Mouse (Mus musculus) myocyte (in vitro differentiated cells): ENCODE measurements around the gene Sertad4. TPM values are rescaled to one million over a fixed set of nuclear protein-coding genes. Genes with fewer than 3 reads are reported as not detected.

ENCODE experiments used
- H3K27me3 ChIP-seq: one replicate; pipeline ENCODE4 v1.6.1; 2011; ENCODE audit not compliant: control insufficient read depth, insufficient read depth, insufficient read length
- H3K36me3 ChIP-seq: one replicate; pipeline ENCODE4 v1.6.1; 2011; ENCODE audit not compliant: control insufficient read depth, insufficient read depth
- H3K4me2 ChIP-seq: one replicate; pipeline ENCODE4 v1.6.1; 2011; ENCODE audit warnings: low read depth, control low read depth
- H3K4me3 ChIP-seq: one replicate; pipeline ENCODE4 v1.5.1; 2011; ENCODE audit warnings: mild to moderate bottlenecking, control low read depth, moderate library complexity
- H3K79me2 ChIP-seq: one replicate; pipeline ENCODE4 v1.6.1; 2011; ENCODE audit not compliant: control insufficient read depth, insufficient read depth
- H3ac ChIP-seq: one replicate; pipeline ENCODE4 v1.6.1; 2011; ENCODE audit not compliant: control insufficient read depth, insufficient read length
- CEBPB ChIP-seq: IDR thresholded peaks from 2 replicates; pipeline ENCODE4 v1.6.1; 2011; ENCODE audit warnings: mild to moderate bottlenecking, moderate library complexity; ENCODE audit not compliant: poor library complexity, insufficient read depth, severe bottlenecking
- E2F4 ChIP-seq: IDR thresholded peaks from one replicate; pipeline ENCODE4 v1.6.1; 2011; ENCODE audit warnings: mild to moderate bottlenecking, control low read depth, moderate library complexity; ENCODE audit not compliant: insufficient read depth
- MAX ChIP-seq: IDR thresholded peaks from one replicate; pipeline ENCODE4 v1.6.1; 2011; ENCODE audit warnings: low read depth, mild to moderate bottlenecking, control low read depth
- MYOD1 ChIP-seq, 3 experiments: IDR thresholded peaks; one replicate each; pipeline ENCODE4 v1.6.1; 2011; ENCODE audit warnings: control low read depth in 2 of 3, low read depth in 2 of 3, mild to moderate bottlenecking in 2 of 3, moderate library complexity in 1 of 3; ENCODE audit not compliant: insufficient read length in 2 of 3, control insufficient read depth in 1 of 3
- MYOG ChIP-seq, 3 experiments: IDR thresholded peaks; one replicate each; pipeline ENCODE4 v1.6.1; 2011; ENCODE audit warnings: control low read depth in 2 of 3, low read depth in 2 of 3, mild to moderate bottlenecking in 2 of 3; ENCODE audit not compliant: insufficient read length in 2 of 3, control insufficient read depth in 1 of 3, insufficient read depth in 1 of 3
- POLR2A ChIP-seq: IDR thresholded peaks from one replicate; pipeline ENCODE4 v1.6.1; 2011; ENCODE audit warnings: low read depth, mild to moderate bottlenecking, control low read depth, moderate library complexity; ENCODE audit not compliant: insufficient read length
- POLR2AphosphoS2 ChIP-seq: IDR thresholded peaks from one replicate; pipeline ENCODE4 v1.6.1; 2011; ENCODE audit warnings: low read depth, control low read depth; ENCODE audit not compliant: insufficient read length
- REST ChIP-seq: IDR thresholded peaks from one replicate; pipeline ENCODE4 v1.6.1; 2011; ENCODE audit warnings: mild to moderate bottlenecking, control low read depth, moderate library complexity; ENCODE audit not compliant: insufficient read depth, insufficient read length
- SRF ChIP-seq: IDR thresholded peaks from one replicate; pipeline ENCODE4 v1.6.1; 2011; ENCODE audit warnings: low read depth; ENCODE audit not compliant: control insufficient read depth, insufficient read length
- TCF12 ChIP-seq: IDR thresholded peaks from one replicate; pipeline ENCODE4 v1.6.1; 2011; ENCODE audit warnings: mild to moderate bottlenecking, control low read depth; ENCODE audit not compliant: poor library complexity, insufficient read depth, severe bottlenecking
- TCF3 ChIP-seq: IDR thresholded peaks from one replicate; pipeline ENCODE4 v1.6.1; 2011; ENCODE audit warnings: low read depth, control low read depth; ENCODE audit not compliant: insufficient read length
- USF1 ChIP-seq: IDR thresholded peaks from one replicate; pipeline ENCODE4 v1.6.1; 2011; ENCODE audit warnings: low read depth, mild to moderate bottlenecking, control low read depth, moderate library complexity
- polyA plus RNA-seq: library from polyadenylated mRNA; unstranded; fragments of >200 nt; fragmentation: generic; extraction: Trizol; gene quantifications from one replicate; pipeline ENCODE4 v1.2.1, GENCODE M21; 2012; ENCODE audit warnings: missing spikeins

The Sertad4 gene
- polyA plus RNA-seq, 1 experiment, result 21.3 TPM

- H3K27me3 ChIP-seq, result no peaks in the 10 kb centered on the region
- peaks cover 25% of the 10 kb centered on the region for H3K36me3 ChIP-seq
- no peak overlapping the region for H3K4me3 ChIP-seq
- TF ChIP-seq MYOG (IDR thresholded peaks at IDR 0.05; ENCODE audit: control insufficient read depth in 1 of 3, insufficient read depth in 1 of 3, insufficient read length in 2 of 3, low read depth in 2 of 3), result no peak
- H3K4me2 ChIP-seq, result peak overlapping the region; percentile 83
- no peak overlapping the region for H3ac ChIP-seq
- peaks cover 54% of the 10 kb centered on the region for H3K79me2 ChIP-seq
Observed at GRCm38 (mm10) chr1:192852047-192852446, 3.5 kb downstream of the Sertad4 start.

- TF ChIP-seq POLR2AphosphoS2 (peak; percentile 27), MAX (no peak)
- H3K27me3 ChIP-seq, result no peaks in the 10 kb centered on the region
- H3K4me3 ChIP-seq, result no peak overlapping the region
- H3K79me2 ChIP-seq, result peaks cover 58% of the 10 kb centered on the region
- no peak overlapping the region for H3ac ChIP-seq
- peaks cover 29% of the 10 kb centered on the region for H3K36me3 ChIP-seq
- peak overlapping the region; percentile 83 for H3K4me2 ChIP-seq
Observed at GRCm38 (mm10) chr1:192851640-192852039, 3.9 kb downstream of the Sertad4 start.

GRCm38 (mm10) chr1:192851126-192851525 lies 4.4 kb downstream of the Sertad4 start:
- TF ChIP-seq SRF, result no peak
- TF ChIP-seq MAX, result no peak
- TF ChIP-seq TCF12, result no peak
- TF ChIP-seq USF1, result no peak
- no peak for TF ChIP-seq MYOG (IDR thresholded peaks at IDR 0.05; ENCODE audit: control insufficient read depth in 1 of 3, insufficient read depth in 1 of 3, insufficient read length in 2 of 3, low read depth in 2 of 3)
- TF ChIP-seq REST, result no peak
- no peak for TF ChIP-seq MYOD1 (IDR thresholded peaks at IDR 0.05; ENCODE audit: control insufficient read depth in 1 of 3, insufficient read length in 2 of 3, low read depth in 2 of 3)
- TF ChIP-seq E2F4, result no peak
- TF ChIP-seq POLR2AphosphoS2, result no peak
- H3K4me3 ChIP-seq, result no peak overlapping the region
- peaks cover 63% of the 10 kb centered on the region for H3K79me2 ChIP-seq
- H3ac ChIP-seq, result no peak overlapping the region
- peak overlapping the region; percentile 83 for H3K4me2 ChIP-seq
- no peaks in the 10 kb centered on the region for H3K27me3 ChIP-seq
- peaks cover 34% of the 10 kb centered on the region for H3K36me3 ChIP-seq

- H3K4me2 ChIP-seq, result peak overlapping the region; percentile 83
- no peak overlapping the region for H3K4me3 ChIP-seq
- H3ac ChIP-seq, result no peak overlapping the region
- TF ChIP-seq REST, result no peak
- TF ChIP-seq MYOD1 (IDR thresholded peaks at IDR 0.05; ENCODE audit: control insufficient read depth in 1 of 3, insufficient read length in 2 of 3, low read depth in 2 of 3), result peak; percentile 53 to 88 (median 79)
- TF ChIP-seq MYOG (IDR thresholded peaks at IDR 0.05; ENCODE audit: control insufficient read depth in 1 of 3, insufficient read depth in 1 of 3, insufficient read length in 2 of 3, low read depth in 2 of 3), result peak in 1 of 3 experiments; percentile 63
- peak; percentile 1 for TF ChIP-seq MAX
- TF ChIP-seq E2F4, result no peak
- TF ChIP-seq POLR2A, result no peak
- peak; percentile 61 for TF ChIP-seq USF1
- peak; percentile 77 for TF ChIP-seq TCF12
- peaks cover 39% of the 10 kb centered on the region for H3K36me3 ChIP-seq
- H3K79me2 ChIP-seq, result peaks cover 69% of the 10 kb centered on the region
- no peaks in the 10 kb centered on the region for H3K27me3 ChIP-seq
Observed at GRCm38 (mm10) chr1:192849616-192850015, 5.9 kb downstream of the Sertad4 start.

- Histone ChIP-seq H3K79me2 (peaks cover 45% of the 10 kb centered on the region), H3K27me3 (no peaks in the 10 kb centered on the region), H3K36me3 (peaks cover 48% of the 10 kb centered on the region), H3K4me2 (no peak overlapping the region), H3ac (no peak overlapping the region), H3K4me3 (no peak overlapping the region)
- no peak for TF ChIP-seq TCF12
- TF ChIP-seq USF1, result no peak
- no peak for TF ChIP-seq TCF3
- TF ChIP-seq CEBPB, result no peak
- TF ChIP-seq MAX, result no peak
- TF ChIP-seq MYOG (IDR thresholded peaks at IDR 0.05; ENCODE audit: control insufficient read depth in 1 of 3, insufficient read depth in 1 of 3, insufficient read length in 2 of 3, low read depth in 2 of 3), result no peak
- TF ChIP-seq MYOD1 (IDR thresholded peaks at IDR 0.05; ENCODE audit: control insufficient read depth in 1 of 3, insufficient read length in 2 of 3, low read depth in 2 of 3), result no peak
- TF ChIP-seq POLR2A, result no peak
- no peak for TF ChIP-seq POLR2AphosphoS2
- TF ChIP-seq E2F4, result no peak
- TF ChIP-seq SRF, result no peak
- no peak for TF ChIP-seq REST
Observed at GRCm38 (mm10) chr1:192847254-192847653, 8.3 kb downstream of the Sertad4 start.
